Mouse (Mus musculus) bone marrow, adult 2 months (tissue): ENCODE results near the gene Dusp1.

Experiments used
- CTCF ChIP-seq: fragments of 200-500 bp; IDR thresholded peaks from 2 replicates; pipeline ENCODE4 v1.5.1; 2011; ENCODE audit warnings: low read length, control low read depth; ENCODE audit not compliant: control insufficient read depth, insufficient read depth
- POLR2A ChIP-seq: fragments of 200-500 bp; IDR thresholded peaks from 2 replicates; pipeline ENCODE4 v1.6.1; 2011; ENCODE audit warnings: low read depth, mild to moderate bottlenecking, control low read depth, low read length, borderline replicate concordance; ENCODE audit not compliant: control insufficient read depth

DNA sequence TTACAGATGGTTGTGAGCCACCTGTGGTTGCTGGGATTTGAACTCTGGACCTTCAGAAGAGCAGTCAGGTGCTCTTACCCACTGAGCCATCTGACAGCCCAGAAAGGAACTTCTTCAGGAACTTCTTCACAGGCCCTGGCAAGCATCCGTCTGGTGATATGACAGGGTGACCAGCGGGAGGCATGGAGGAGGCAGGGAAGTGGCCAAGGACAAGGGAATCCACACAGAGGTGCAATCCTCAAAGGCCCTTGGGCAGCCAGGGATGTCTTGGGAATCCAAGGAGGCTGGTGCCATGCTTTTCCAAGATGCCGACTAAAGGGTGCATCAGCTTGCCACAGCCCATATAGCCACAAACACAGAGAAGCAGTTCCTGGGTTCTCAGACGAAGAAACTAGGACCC lies 94.3 kb downstream of the Dusp1 start:
- TF ChIP-seq POLR2A (no peak), CTCF (no peak)
